Mouse (Mus musculus): ENCODE results near the gene Ssty1.
"Not testable (repeated sequence)": the region's sequence is repeated elsewhere in the genome, so short reads cannot be mapped to it uniquely, and the experiment has no call there.

Ssty1 gene

DNA sequence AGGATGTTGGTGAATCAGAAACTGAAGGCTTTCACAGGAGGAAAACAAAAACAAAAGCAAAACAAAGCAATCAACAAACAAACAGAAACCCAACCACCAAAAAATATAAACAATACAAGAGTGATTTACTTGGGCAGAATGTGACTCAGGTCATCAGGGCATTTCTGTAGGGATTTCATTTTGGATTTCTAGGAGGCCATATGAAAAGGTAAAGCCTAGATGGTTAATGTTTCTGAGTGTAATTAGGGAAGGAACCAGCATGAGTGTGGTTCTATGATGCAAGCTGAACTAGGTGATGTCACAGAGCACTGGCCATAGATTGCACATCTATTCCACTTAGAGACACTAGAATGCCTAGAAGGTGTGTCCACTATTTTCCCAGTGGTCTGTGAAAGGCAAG is at the start of gene Ssty1:
Gene Ssty1, plus strand, starts transcription at position 301 of the 400 bp plus-strand sequence.
- in situ Hi-C loops (cut with MboI, MseI): not testable (repeated sequence)

- in situ Hi-C loops (cut with MboI, MseI): not testable (repeated sequence)
Observed at GRCm38 (mm10) chrY:18061712-18062111, 27.2 kb upstream of the Ssty1 start, which contains the start of gene Gm21764. Gm21764 (minus strand) TSS chrY:18061812.
